Mouse (Mus musculus): ENCODE measurements around the gene Bst1. TPM values are rescaled to one million over a fixed set of nuclear protein-coding genes. Genes with fewer than 3 reads are reported as not detected.

Gene Bst1
- 1 to 10 TPM; 1.3 to 2.7 (median 1.8) TPM for total RNA-seq (2022)

DNA sequence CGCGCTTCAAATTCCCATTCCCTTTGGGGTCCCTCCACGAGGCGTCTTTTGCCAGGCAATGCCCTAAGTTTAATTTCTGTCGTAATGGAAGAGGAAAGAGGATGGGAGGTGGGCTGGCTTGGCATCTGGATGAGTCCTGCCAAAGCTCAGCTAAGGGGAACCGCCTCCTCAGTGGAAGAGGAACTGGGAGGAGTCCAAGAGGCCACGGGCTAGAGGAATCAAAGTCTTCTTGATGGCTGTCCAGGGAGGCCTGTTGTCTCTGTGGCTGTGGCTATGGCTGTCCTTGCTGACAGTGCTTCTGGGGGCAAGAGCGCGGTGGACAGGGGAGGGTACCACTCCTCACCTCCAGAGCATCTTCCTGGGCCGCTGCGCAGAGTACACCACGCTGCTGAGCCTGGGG, at the start of gene Bst1:
Gene Bst1 (plus strand): TSS at position 191 of the 400 bp plus-strand sequence.
- DNase-seq, result no peak

DNA sequence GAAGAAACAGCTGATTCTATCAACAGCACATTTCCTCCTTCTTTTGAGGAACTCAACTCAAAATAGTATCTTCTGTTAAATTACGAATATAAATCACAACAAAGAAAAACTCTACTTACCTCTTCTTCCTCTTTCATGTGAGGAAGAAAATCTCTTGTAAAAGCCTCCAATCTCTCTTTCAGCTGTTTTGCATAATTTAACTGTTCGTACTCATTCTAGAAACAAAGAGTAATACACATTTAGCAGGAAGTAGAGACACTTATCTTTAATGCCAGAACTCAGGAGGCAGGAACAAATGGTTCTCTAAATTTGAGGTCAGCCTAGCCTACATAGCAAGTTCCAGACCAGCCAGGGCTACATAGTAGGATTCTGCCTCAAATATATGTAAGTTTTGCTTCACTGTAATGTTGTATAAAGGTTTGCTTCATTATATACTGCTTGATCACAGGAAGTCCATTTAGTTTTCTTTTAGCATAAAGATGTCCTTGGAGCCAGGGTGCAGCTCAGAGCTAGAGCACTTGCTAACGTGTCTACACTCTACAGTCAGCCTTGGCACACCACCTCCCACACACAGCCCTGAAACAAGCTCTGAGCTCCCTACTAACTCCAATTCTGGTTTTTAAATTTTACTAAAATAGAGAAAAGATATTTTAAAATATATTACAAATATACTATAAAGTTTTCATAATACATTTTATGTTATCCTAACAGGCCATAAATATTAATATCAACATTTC, 47.9 kb upstream of the Bst1 start:
- DNase-seq, result no peak

DNA sequence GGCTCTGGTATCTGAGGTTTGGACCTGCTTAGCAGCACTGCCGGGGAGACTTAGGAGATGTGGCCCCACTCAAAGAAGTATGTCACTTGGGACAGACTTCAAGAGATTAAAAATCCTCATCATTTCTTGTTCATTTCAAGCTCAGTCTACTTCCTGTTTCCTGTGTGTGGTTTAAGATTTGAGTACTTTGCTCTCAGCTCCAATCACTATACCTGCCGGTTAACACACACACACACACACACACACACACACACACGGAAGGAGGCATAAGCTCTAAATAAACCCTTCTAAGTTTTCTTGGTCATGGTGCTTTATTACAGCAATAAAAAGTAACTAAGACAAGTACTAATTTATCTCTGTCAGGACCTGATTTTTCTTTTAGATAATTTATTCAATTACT, 47.1 kb upstream of the Bst1 start:
- DNase-seq, result no peak

DNA sequence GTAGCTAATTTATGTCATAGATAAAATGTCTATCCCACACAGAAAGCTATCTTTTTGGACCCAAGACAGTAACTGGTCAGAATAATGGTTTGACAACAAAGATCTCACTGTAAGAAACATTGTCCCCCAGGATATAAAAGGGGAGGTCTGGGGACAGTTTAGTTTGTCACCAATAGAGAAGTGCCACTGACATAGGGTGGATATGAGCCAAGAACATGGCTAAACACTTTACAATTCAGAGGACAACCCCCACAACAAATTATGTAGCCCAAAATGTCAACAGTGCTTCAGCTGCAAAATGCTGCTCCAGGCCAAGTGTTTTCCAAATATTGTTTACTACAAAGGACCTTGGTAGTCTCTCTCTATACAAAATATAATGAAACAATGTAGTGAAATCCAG, 42.3 kb upstream of the Bst1 start:
- DNase-seq, result no peak

DNA sequence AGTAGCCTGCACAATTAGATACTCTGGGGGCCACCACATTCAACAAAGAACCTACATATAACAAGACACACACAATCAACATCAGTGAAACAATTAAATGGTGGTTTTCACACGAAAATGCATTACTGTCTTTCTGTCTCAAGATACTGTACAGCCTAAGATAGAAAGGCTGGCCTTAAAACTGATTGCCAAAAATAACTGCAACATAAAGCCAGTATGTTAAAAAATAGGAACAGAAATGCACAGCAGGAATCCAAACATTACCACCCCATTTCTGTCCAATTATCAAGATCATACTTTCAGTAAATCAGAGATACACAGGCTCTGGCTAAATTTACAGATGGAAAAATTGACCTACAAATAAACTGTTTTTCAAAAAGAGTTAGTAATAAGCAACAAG, 41.7 kb upstream of the Bst1 start:
- no peak for DNase-seq

DNA sequence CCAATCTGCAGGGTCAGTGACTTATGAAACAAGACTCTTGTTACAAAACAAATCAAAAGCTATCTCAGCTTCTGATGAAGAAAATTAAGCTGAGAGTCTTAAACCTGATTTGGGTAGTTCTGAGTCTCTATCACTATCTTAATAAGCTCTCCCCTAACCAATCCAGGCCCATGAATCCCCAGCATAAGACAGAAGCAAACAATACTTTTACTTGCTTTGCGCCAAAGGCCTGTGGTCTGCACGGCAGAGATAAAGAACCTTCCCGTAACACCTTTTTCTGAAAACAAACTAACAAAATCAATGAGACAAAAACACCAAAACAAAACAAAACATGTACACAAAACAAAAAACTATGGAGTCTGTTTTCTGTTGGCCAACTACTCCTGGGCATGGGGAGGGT, 40.1 kb upstream of the Bst1 start:
- no peak for DNase-seq

DNA sequence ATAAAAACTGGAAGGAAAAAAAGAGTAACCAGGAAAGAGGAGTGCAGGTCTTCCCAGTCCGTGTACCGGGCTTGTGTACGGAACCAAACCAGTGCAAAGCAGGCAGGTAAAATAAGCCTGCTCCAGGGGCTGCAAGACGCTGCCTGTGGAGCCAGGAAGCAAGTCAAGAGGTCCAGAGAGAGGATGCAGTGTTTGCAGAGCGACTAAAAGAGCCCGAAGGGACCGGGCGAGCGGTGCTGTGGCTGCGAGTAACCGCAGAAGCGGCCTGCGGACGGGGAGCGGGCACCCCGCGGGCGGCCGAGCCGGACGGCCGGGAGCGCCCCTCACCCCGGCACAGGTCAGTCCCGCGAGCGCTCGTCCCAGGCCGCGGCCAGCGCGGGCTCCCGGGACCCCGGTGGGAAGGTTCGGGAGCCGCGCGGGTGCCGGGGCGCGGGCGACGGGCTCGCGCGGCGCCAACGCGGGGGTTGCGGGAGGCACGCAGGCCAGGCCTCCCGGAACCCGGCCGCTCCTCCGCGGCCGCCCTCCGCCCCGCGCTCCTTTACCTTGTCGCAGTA, 37.2 kb upstream of the Bst1 start:
- DNase-seq, result peak; percentile 11

DNA sequence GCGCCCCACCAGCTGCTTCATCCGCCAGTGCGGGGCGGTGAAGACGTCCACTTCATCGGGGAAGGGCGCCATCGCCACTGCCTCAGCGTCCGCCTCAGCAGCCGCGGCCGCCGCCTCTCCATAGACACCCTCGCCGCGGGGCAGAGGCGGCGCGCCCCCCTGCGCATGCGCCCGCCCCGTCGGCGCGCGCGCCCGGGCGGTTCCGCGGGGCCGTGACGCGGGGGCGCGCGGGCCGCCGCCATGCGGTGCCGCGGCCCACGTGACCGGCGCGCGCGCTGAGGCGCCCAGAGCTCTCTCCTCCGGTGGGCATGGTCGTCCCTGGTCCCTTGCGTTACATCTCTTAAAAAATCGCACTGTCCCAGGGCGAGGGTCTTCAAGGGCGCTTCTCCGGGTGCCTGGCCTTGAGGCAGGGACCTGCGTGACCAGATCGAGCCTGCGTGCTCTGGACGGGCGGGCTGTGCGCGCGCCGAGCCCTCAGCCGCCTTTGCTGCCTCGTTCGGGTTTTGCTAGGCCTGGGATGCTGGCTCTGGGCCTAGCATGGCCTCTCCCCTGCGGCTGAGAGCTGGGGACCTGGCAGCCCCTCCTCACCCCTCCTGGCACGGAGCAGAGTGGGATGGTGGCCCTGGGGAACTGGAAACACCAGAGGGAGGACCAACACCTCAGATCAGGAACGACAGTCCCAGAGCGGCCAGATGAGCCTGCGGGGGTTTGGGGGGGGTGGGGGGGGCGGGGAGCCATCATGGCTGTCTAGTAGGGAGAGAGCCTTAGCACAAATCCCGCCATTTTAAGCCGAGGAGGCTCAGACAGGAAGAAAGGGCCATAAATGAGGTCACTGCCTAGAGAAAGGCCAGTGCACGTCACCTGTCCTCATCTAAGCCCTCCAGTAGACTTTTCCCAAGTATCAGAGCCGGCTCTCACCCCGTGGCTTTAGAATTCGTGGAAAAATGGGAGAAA, 36.4 kb upstream of the Bst1 start:
- DNase-seq, result peak; percentile 55

DNA sequence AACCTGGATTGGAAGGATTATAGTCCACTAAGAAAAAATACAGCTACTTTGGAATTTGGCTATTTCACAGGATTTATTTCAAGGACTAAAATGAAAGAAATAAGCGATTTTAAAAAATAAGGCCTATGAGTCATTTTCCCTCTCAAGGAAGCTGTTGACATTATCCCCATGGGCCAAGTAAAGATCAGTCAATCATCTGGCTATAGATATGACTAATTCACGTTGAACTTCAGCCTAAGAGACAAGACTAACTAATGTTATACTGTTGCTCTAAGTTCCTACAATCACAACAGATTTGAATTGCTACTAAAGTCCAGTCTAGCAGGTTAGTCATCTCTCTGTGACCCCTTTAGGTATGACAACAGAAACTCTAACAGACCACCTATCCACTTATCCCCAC, 34.7 kb upstream of the Bst1 start:
- DNase-seq, result no peak

DNA sequence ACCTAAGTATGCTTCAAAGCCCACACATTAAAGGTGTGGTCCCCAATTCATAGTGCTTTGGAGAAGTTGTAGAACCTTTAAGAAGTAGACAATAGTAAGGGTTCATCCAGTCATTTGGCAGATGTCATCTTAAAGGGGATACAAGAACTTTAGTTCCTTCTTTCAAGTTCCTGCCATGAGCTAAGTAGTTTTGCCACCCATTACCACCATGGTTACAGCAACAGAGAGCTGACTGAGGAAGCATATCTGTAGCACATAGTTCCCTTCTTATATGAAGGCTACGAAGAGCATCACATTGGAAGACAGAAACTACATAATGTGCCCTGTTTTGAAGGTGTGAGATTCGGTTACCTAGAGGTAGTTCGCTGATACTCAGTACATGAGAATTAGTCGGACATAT, 32.1 kb upstream of the Bst1 start:
- DNase-seq, result no peak

DNA sequence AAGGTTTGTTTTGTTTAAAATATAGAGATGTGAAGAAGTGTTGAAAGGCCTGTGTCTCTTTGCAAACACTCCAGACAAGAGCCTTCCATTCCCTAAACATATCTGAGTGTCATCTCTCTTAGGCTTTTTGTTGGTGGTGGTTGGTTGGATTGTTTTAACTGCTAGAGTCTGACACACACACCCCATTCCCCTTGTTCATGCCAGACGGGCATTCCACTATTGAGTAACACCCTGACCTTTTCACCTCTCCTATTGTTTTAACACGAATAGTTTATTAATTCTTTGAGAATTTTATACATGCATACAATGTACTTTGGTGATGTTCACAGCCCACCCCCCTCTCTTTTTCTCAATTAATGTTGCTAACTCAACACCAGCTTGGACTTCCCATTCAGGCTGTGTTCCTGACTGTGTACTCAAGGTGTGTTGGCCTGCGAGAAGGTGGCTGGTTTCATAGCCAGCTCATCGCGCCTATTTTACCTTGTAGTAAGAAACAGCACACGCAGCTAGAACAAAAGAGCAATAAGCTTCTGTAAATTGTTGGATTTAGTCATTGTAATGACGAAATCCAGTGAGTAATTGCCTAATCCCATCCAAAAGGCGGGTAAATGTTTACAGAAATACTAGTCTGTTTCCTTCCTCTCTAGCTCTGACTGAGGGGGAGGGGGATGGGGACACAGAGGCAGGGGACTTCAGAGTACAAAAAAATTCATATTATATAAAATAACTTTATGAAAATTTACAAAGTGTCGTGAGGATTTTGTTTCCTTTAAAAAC, 30.5 kb upstream of the Bst1 start:
- DNase-seq, result no peak

DNA sequence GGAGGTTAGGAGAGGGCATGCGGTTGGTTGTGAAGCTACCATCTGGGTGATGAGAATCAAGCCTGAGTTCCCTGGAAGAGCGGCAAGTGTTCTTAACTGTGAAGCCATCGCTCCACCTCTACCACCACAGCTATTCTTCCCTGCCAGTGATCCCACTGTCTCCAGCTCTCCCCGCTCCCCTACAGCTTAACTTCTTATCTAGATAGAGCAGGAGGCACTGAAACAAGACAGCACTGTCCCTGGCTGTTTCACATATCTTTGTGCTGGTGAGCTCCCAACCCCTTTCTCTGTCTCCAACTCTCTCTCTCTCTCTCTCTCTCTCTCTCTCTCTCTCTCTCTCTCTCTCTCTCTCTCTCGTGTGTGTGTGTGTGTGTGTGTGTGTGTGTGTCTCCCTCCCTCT, 26.3 kb upstream of the Bst1 start:
- DNase-seq, result no peak

DNA sequence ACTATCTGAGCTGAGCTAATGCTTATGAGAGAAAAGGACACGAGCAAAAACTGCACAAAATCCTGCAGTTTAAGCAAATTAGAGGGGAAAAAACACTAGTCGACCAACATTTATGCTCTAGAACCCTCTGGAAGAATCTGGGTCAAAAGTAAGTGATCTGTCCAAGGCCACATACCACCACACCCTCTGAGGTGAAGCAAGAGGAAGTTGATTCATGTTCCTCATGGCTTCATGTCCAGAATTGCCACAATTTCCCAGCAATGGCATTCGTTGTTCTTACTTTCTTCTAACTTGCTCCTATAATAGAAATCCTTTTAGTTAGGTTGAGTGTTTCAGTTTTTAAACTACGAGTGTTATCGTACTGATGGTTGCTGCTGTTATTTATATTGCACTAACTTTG, 19.2 kb upstream of the Bst1 start:
- DNase-seq, result no peak

DNA sequence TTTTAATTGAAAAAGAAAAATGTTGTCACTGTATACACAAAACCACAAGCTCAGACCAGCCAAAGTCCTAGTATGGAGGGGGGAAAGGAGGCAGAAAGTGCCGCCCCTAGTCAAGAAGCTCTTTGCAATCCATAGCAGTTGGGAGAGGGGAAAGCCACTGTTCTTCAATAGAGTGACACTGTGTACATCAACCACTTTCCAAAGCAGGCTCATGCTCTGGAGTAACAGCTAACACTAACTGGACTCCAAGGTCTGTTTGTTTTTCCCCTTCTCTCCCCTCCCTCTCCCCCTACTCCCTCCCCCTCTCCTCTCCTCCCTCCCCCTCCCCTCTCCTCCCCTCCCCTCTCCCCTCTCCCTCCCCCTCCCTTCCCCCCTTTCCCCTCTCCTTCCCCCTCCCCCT, 18.0 kb upstream of the Bst1 start:
- DNase-seq, result no peak

DNA sequence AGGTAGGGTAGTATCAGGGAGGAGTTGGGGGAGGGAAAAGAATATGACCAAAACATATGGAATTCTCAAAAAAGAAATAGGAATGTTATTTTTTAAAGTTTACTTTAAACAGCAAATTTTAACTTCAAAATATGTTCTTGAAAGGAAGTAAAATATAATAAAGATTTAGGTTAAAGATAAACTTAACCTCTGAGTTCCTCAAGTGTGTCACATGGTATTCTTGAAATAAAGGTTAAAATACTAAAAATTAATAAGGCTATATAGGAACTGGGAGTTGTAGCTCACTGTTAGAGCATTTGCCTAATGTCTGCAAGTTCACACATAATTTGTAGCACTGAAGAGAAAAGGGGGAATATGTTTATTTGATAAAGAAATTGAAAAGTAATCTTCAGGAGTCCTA, 17.4 kb upstream of the Bst1 start:
- no peak for DNase-seq

DNA sequence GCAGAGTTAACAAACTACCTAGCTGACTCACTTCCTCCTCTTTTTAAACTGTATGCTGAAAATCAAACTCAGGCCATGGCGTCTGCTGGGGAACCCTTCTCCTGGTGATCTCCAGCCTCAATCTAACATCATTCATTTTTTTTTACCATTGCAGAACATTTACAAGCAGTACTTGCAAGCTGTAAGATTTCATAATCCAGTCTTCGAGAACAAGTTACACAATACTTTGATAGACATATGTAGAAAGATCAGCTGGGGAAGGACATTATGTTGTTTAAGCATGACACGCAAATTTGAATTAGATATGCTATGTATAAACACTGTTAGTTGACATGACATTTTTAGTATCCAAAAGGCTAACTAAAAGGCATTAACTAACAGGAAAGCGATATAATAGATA, 16.9 kb upstream of the Bst1 start:
- DNase-seq, result no peak

DNA sequence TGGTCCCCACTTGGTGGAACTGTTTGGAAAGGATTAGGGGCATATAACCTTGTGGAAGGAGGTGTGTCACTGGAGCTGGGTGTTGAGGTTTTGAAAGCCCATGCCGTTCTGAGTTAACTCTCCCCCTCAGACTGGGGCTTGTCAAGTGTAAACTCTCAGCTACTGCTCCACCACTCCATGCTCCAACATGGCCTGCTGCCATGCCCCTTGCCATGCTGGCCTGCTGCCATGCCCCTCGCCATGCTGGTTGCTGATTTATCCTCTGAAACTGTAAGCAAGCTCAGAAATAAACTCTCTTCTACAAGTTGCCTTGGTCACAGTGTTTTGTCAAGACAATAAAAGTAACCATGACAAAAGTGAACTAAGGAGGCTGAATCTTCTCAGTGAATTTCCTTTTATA, 13.3 kb upstream of the Bst1 start:
- DNase-seq, result no peak

DNA sequence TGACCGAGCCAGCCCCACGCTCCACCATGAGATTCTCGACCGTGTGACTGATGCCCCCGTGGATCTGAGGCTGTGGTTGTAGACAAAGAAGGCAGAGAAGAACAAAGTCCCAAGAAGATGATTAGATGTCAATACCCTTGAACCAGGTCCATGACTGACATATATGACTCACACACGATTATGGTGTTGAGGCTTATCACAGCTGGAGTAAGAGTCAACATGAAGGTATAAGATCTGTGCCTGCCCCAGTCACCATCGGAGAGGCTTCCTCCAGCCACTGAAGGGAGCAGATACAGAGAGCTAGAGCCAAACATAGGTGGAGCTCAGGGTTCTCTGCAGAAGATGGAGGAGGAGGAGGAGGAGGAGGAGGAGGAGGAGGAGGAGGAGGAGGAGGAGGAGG, 12.3 kb upstream of the Bst1 start:
- no peak for DNase-seq

DNA sequence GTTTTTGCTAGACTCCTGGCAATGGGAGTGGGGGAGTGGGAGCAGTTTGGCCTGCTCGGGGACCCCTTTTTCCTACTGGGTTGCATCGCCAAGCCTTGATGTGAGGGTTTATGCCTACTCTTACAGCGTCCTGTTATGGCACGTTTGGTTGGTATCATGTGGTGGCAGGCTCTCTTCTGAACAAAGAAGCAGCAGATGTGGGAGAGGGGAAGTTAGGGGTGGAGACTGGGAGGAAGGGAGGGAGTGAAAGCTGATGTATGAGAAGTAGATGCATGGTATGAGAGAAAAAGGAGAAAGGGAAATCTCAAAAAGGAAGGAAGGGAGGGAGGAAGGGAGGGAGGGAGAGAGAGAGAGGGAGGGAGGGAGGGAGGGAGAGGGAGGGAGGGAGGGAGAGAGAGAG, 11.8 kb upstream of the Bst1 start:
- DNase-seq, result no peak

DNA sequence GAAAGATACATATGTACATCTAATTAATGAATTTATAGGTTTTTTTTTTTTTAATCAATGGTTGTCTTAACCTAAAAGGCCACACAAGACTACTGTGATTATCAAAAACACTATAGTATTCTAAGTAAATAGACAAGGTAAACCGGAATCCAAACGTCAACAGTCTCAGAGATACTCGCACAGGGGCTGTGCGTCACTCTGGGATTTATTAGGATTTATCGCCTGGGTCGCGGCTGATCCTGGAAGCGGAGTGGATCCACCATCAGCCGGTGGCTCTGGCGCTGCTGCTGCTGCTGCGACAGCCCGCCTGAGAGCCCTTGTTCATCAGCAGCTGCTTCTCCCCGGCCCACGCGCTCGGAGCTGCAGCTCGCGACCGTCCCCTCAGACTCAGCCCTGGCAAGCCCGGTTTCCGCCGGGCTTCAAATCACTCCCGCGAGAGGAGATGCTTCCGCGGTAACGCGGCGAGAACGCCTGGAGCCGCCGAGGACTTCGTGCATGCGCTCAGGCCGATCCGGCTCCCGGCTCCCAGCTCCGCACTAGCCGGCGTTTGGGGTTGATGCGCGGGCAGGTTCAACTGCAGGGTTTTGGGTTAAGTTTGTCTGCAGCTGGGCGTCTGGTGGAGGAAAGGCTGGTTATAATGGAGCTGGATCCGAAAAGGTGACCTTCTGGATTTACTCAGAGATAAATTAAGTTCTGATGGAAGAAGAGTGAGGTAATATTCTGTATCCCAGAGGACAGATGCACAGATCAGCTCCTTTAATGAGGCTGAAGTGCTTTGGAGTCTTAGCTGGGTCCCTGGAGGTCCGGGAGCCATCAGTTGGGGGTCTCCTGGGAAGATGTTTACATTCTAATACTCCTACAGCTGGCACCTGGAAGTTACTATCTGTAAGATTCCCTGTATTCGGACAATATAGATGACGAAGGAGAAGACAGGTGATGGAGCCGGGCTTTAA, 10.7 kb upstream of the Bst1 start:
- DNase-seq, result peak; percentile 67

DNA sequence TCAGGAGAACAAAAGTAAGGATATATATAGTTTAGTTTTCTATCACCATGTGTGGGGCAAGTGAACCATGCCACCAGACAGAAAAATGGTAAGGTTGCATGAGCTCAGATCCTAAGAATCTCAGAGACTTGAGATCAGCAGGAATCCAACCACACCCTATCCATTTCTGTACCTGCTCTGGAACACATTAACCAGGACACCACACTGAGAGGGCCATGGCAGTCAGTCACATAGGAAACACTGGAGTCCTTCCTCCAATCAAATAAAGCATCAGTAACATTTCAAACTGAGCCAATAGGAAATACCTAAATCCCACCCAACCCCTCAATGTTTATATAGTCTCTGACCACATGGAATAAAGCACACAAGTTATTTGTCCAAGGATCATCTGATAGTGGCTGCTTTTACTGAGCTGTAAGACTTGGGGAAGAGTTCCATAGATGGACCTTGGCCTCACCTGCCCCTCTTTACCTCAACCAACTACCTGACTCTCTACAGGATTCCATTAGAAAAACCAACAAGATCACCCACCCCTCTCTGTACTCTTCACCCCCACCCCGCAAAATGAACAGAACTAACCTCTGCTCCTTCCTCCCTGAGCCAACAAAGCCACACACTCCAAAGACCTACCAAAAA, 8.1 kb upstream of the Bst1 start:
- DNase-seq, result no peak

Data from adrenal gland, adult 8-10 months (tissue).